Mouse (Mus musculus): ENCODE data around the gene Mmp15. TPM values are rescaled to one million over a fixed set of nuclear protein-coding genes. Genes with fewer than 3 reads are reported as not detected.

Mmp15 gene
- polyA plus RNA-seq, 1 experiment from 2014 or later, result 25.6 TPM

DNA sequence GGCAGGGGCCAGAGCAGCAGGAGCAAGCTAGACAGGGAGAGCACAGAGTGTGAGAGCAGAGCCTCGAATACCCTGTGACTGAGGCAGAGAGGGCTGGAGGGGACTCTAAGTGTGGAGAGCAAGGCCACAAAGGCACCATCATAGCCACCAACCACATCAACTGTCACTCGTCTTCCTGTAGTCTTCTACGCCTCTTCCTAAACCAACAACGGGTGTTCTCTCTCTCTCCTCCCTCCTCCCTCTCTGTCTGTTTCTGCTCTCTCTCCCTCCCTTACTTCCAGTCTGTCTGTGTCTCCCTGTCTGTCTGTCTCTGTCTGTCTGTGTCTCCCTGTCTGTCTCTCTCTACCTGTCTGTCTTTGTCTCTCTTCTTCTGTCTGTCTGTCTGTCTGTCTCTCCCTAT, 38.2 kb downstream of the Mmp15 start:
- 38% methylated on average over 4 of the region's 4 CpGs for WGBS
- H3K4me2 ChIP-seq, result no peak overlapping the region
- no peaks in the 10 kb centered on the region for H3K4me1 ChIP-seq (ENCODE audit: insufficient read depth)
- H3K27ac ChIP-seq (ENCODE audit: low read depth), result no peak overlapping the region
- no peaks in the 10 kb centered on the region for H3K9me3 ChIP-seq (ENCODE audit: low read depth, low read length)
- no peak overlapping the region for H3K4me3 ChIP-seq (ENCODE audit: low read depth, low read length)
- ATAC-seq (ENCODE audit: insufficient read depth) (no peak), DNase-seq (no peak)
- no peak for TF ChIP-seq CTCF (IDR thresholded peaks at IDR 0.05; ENCODE audit: low read depth)
- H3K36me3 ChIP-seq (ENCODE audit: insufficient read depth), result no peaks in the 10 kb centered on the region
- no peaks in the 10 kb centered on the region for H3K27me3 ChIP-seq (ENCODE audit: insufficient read depth, low read length)
- no peak overlapping the region for H3K9ac ChIP-seq

DNA sequence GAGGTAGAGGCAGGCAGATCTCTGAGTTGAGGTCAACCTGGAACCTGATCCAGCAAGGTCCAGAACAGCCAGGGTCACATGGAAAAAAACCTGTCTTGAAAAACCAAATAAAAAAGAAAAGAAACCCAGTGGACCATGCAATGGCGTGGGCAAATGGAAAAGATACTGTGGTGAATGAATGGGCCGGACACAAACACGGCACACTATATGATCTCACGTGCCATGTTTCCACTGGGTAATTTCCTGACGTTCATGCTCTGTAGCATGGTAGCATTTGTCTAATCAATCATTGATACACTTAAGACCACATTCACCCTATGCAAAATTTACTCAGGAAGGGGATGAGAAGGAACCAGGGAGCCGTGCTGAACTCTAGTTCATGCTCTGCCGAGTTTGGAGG, 39.0 kb downstream of the Mmp15 start:
- no peak overlapping the region for H3K4me3 ChIP-seq (ENCODE audit: low read depth, low read length)
- no peak for TF ChIP-seq CTCF (IDR thresholded peaks at IDR 0.05; ENCODE audit: low read depth)
- H3K27ac ChIP-seq (ENCODE audit: low read depth), result no peak overlapping the region
- H3K27me3 ChIP-seq (ENCODE audit: insufficient read depth, low read length), result no peaks in the 10 kb centered on the region
- no peaks in the 10 kb centered on the region for H3K4me1 ChIP-seq (ENCODE audit: insufficient read depth)
- H3K36me3 ChIP-seq (ENCODE audit: insufficient read depth), result no peaks in the 10 kb centered on the region
- DNase-seq (no peak), ATAC-seq (ENCODE audit: insufficient read depth) (no peak)
- 54% methylated on average over 7 of the region's 7 CpGs for WGBS
- no peak overlapping the region for H3K4me2 ChIP-seq
- H3K9me3 ChIP-seq (ENCODE audit: low read depth, low read length), result no peaks in the 10 kb centered on the region
- no peak overlapping the region for H3K9ac ChIP-seq

GRCm38 (mm10) chr8:95392604-95393003, 40.5 kb downstream of the Mmp15 start:
- Histone ChIP-seq H3K4me3 (ENCODE audit: low read depth, low read length) (no peak overlapping the region), H3K27ac (ENCODE audit: low read depth) (peak overlapping the region; percentile 78; the same call in 1 of the 2 replicates), H3K4me1 (ENCODE audit: insufficient read depth) (no peaks in the 10 kb centered on the region), H3K36me3 (ENCODE audit: insufficient read depth) (no peaks in the 10 kb centered on the region), H3K27me3 (ENCODE audit: insufficient read depth, low read length) (no peaks in the 10 kb centered on the region), H3K9ac (no peak overlapping the region), H3K4me2 (no peak overlapping the region), H3K9me3 (ENCODE audit: low read depth, low read length) (no peaks in the 10 kb centered on the region)
- DNase-seq (peak; percentile 51), ATAC-seq (ENCODE audit: insufficient read depth) (peak; percentile 25; the same call in 1 of the 2 replicates)
- TF ChIP-seq CTCF (IDR thresholded peaks at IDR 0.05; ENCODE audit: low read depth), result no peak
- WGBS, result 64% methylated on average over 5 of the region's 5 CpGs

- Histone ChIP-seq H3K4me1 (ENCODE audit: insufficient read depth) (no peaks in the 10 kb centered on the region), H3K27ac (ENCODE audit: low read depth) (peak overlapping the region; percentile 48; the same call in 1 of the 2 replicates), H3K27me3 (ENCODE audit: insufficient read depth, low read length) (no peaks in the 10 kb centered on the region), H3K4me2 (no peak overlapping the region), H3K4me3 (ENCODE audit: low read depth, low read length) (no peak overlapping the region), H3K9ac (0 out of 2 replicates have a peak overlapping the region, but pooled peaks have one; percentile 6), H3K36me3 (ENCODE audit: insufficient read depth) (no peaks in the 10 kb centered on the region), H3K9me3 (ENCODE audit: low read depth, low read length) (no peaks in the 10 kb centered on the region)
- DNase-seq (peak; percentile 15), ATAC-seq (ENCODE audit: insufficient read depth) (peak; percentile 31; the same call in 1 of the 2 replicates)
- 25% methylated on average over 8 of the region's 8 CpGs for WGBS
- TF ChIP-seq CTCF (IDR thresholded peaks at IDR 0.05; ENCODE audit: low read depth), result no peak
Measured at GRCm38 (mm10) chr8:95395186-95395918, 43.3 kb downstream of the Mmp15 start.

DNA sequence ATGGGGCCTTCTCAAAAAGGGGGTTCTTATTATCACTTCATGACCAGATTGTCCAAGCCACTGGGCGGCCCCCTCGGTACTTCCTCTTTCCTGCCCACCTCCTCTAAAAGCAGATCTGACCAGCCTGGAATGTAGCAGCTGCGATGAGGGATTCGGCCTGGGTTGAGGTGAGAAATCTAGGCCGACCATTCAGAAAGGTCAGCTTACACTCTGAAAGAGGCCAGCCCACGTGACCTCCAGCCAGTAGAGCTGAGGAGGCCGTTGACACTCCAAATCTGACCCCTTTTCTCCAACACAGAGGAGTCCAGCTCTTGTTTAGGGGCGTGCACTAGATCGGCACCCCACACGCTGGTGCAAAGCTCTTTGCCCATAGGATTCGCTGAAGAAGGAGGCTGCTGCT, 44.7 kb downstream of the Mmp15 start:
- H3K9me3 ChIP-seq (ENCODE audit: low read depth, low read length), result no peaks in the 10 kb centered on the region
- no peak overlapping the region for H3K9ac ChIP-seq
- no peak overlapping the region for H3K4me3 ChIP-seq (ENCODE audit: low read depth, low read length)
- no peaks in the 10 kb centered on the region for H3K27me3 ChIP-seq (ENCODE audit: insufficient read depth, low read length)
- H3K4me1 ChIP-seq (ENCODE audit: insufficient read depth), result no peaks in the 10 kb centered on the region
- peak overlapping the region; percentile 48; the same call in 1 of the 2 replicates for H3K27ac ChIP-seq (ENCODE audit: low read depth)
- H3K4me2 ChIP-seq, result no peak overlapping the region
- DNase-seq (no peak), ATAC-seq (ENCODE audit: insufficient read depth) (no peak)
- TF ChIP-seq CTCF (IDR thresholded peaks at IDR 0.05; ENCODE audit: low read depth), result no peak
- H3K36me3 ChIP-seq (ENCODE audit: insufficient read depth), result no peaks in the 10 kb centered on the region
- 47% methylated on average over 11 of the region's 11 CpGs for WGBS

DNA sequence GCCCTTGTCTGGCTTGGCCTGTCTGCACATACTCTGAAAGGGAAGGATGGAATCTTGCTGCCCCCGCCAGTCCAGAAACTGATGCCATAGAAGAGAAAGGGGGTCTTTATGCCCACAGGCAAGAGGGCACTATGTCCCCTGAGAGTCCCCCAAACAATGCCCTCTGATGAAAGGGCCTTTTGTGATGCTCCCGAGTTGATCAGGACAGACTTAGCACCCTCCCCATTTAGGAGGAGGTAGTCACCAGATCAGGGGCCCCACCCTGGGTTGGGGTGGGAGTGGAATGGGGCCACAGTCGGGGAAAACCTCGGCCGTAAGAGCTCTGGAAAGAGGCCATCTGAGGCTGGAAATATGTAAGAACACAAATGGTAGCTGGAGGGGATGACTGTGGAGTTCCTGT, 45.1 kb downstream of the Mmp15 start:
- DNase-seq, result no peak
- Histone ChIP-seq H3K4me2 (no peak overlapping the region), H3K27ac (ENCODE audit: low read depth) (peak overlapping the region; percentile 48; the same call in 1 of the 2 replicates), H3K9me3 (ENCODE audit: low read depth, low read length) (no peaks in the 10 kb centered on the region), H3K9ac (no peak overlapping the region), H3K36me3 (ENCODE audit: insufficient read depth) (no peaks in the 10 kb centered on the region), H3K4me3 (ENCODE audit: low read depth, low read length) (no peak overlapping the region), H3K4me1 (ENCODE audit: insufficient read depth) (no peaks in the 10 kb centered on the region), H3K27me3 (ENCODE audit: insufficient read depth, low read length) (no peaks in the 10 kb centered on the region)
- ATAC-seq (ENCODE audit: insufficient read depth), result no peak
- no peak for TF ChIP-seq CTCF (IDR thresholded peaks at IDR 0.05; ENCODE audit: low read depth)
- 40% methylated on average over 5 of the region's 5 CpGs for WGBS

- Histone ChIP-seq H3K9me3 (ENCODE audit: low read depth, low read length) (no peaks in the 10 kb centered on the region), H3K27ac (ENCODE audit: low read depth) (no peak overlapping the region), H3K9ac (no peak overlapping the region), H3K36me3 (ENCODE audit: insufficient read depth) (no peaks in the 10 kb centered on the region), H3K27me3 (ENCODE audit: insufficient read depth, low read length) (no peaks in the 10 kb centered on the region), H3K4me1 (ENCODE audit: insufficient read depth) (no peaks in the 10 kb centered on the region), H3K4me2 (no peak overlapping the region), H3K4me3 (ENCODE audit: low read depth, low read length) (no peak overlapping the region)
- ATAC-seq (ENCODE audit: insufficient read depth) (no peak), DNase-seq (no peak)
- WGBS, result 75% methylated on average over 9 of the region's 9 CpGs
- TF ChIP-seq CTCF (IDR thresholded peaks at IDR 0.05; ENCODE audit: low read depth), result no peak
Measured at GRCm38 (mm10) chr8:95399131-95399530, 47.1 kb downstream of the Mmp15 start.
